Mouse (Mus musculus): Measurements from ENCODE around the gene Crnkl1.
"Not testable (repeated sequence)": the region's sequence is repeated elsewhere in the genome, so short reads cannot be mapped to it uniquely, and the experiment has no call there.

Gene Crnkl1

GRCm38 (mm10) chr2:145920941-145921650 lies 13.7 kb downstream of the Crnkl1 start:
- DNase-seq (ENCODE audit: low spot score), result no peak

GRCm38 (mm10) chr2:145905884-145906283 lies 28.9 kb downstream of the Crnkl1 start:
- DNase-seq (ENCODE audit: low spot score), result not testable (repeated sequence)

GRCm38 (mm10) chr2:145905156-145905555 lies 29.7 kb downstream of the Crnkl1 start:
- no peak for DNase-seq (ENCODE audit: low spot score)

- DNase-seq (ENCODE audit: low spot score), result no peak
These were observed 30.7 kb downstream of the Crnkl1 start for GRCm38 (mm10) chr2:145903983-145904616.

- peak; percentile 89 for DNase-seq (ENCODE audit: low spot score)
These were observed 31.5 kb downstream of the Crnkl1 start for GRCm38 (mm10) chr2:145903061-145903901.

- DNase-seq (ENCODE audit: low spot score), result no peak
These were observed 33.0 kb downstream of the Crnkl1 start, which contains the start of gene Naa20 for GRCm38 (mm10) chr2:145901861-145902260. Naa20 (plus strand) TSS chr2:145902099.

GRCm38 (mm10) chr2:145900318-145900717 lies 34.5 kb downstream of the Crnkl1 start:
- not testable (repeated sequence) for DNase-seq (ENCODE audit: low spot score)

GRCm38 (mm10) chr2:145898106-145898505 lies 36.7 kb downstream of the Crnkl1 start:
- no peak for DNase-seq (ENCODE audit: low spot score)

GRCm38 (mm10) chr2:145893756-145894155 lies 41.1 kb downstream of the Crnkl1 start:
- no peak for DNase-seq (ENCODE audit: low spot score)

- no peak for DNase-seq (ENCODE audit: low spot score)
These were observed 44.2 kb downstream of the Crnkl1 start for GRCm38 (mm10) chr2:145890571-145890970.

GRCm38 (mm10) chr2:145888766-145889480 lies 45.9 kb downstream of the Crnkl1 start:
- DNase-seq (ENCODE audit: low spot score), result no peak

GRCm38 (mm10) chr2:145887937-145888765 lies 46.7 kb downstream of the Crnkl1 start:
- no peak for DNase-seq (ENCODE audit: low spot score)

GRCm38 (mm10) chr2:145884913-145885785 lies 49.7 kb downstream of the Crnkl1 start:
- no peak for DNase-seq (ENCODE audit: low spot score)

GRCm38 (mm10) chr2:145884036-145884912 lies 50.5 kb downstream of the Crnkl1 start:
- no peak for DNase-seq (ENCODE audit: low spot score)

GRCm38 (mm10) chr2:145882398-145882797 lies 52.4 kb downstream of the Crnkl1 start:
- DNase-seq (ENCODE audit: low spot score), result no peak

GRCm38 (mm10) chr2:145881932-145882331 lies 52.9 kb downstream of the Crnkl1 start:
- no peak for DNase-seq (ENCODE audit: low spot score)

GRCm38 (mm10) chr2:145880887-145881747 lies 53.7 kb downstream of the Crnkl1 start:
- no peak for DNase-seq (ENCODE audit: low spot score)

- no peak for DNase-seq (ENCODE audit: low spot score)
These were observed 57.6 kb downstream of the Crnkl1 start for GRCm38 (mm10) chr2:145877191-145877590.

All from ovary, postnatal 36 days (tissue).